Mouse (Mus musculus): ENCODE results near the gene Ms4a6b. TPM values are rescaled to one million over a fixed set of nuclear protein-coding genes. Genes with fewer than 3 reads are reported as not detected.
"Not testable (repeated sequence)": the region's sequence is repeated elsewhere in the genome, so short reads cannot be mapped to it uniquely, and the experiment has no call there.

Gene Ms4a6b
- polyA plus RNA-seq, 1 experiment from 2014 or later = 2.8 TPM

DNA sequence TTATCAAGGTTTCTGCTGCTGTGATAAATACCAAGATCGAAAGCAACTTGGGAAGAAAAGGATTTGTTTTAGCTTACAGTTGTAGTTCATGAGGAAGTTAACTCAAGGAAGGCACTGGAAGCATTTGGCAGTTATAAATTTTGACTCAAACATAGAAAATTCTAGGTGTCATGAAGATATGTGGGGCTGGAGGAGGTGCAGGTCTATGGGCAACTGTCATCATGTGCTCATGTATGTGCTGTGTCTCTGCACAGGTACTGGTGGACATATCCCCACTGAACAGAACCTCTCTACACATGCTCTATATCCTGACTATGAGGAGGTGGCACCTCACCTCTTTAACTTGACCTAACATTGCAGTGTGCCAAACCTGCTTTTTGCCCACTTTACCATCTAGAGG, 29.7 kb upstream of the Ms4a6b start:
- Histone ChIP-seq H3K4me3 (ENCODE audit: low read depth, low read length) (no peak overlapping the region), H3K27ac (ENCODE audit: low read depth, low read length) (no peak overlapping the region), H3K9me3 (replicated peaks; ENCODE audit: control insufficient read depth, low read length) (no peaks in the 10 kb centered on the region), H3K36me3 (ENCODE audit: control insufficient read depth, insufficient read depth, low read length) (no peaks in the 10 kb centered on the region), H3K9ac (ENCODE audit: low read length) (no peak overlapping the region), H3K27me3 (replicated peaks; ENCODE audit: control insufficient read depth, insufficient read depth, low read length) (no peaks in the 10 kb centered on the region), H3K4me1 (ENCODE audit: control insufficient read depth, insufficient read depth, low read length) (no peaks in the 10 kb centered on the region), H3K4me2 (ENCODE audit: low read length) (no peak overlapping the region)
- ATAC-seq = no peak
- no peak for DNase-seq (ENCODE audit: low spot score)
- 86% methylated on average over 1 of the region's 1 CpGs for WGBS

DNA sequence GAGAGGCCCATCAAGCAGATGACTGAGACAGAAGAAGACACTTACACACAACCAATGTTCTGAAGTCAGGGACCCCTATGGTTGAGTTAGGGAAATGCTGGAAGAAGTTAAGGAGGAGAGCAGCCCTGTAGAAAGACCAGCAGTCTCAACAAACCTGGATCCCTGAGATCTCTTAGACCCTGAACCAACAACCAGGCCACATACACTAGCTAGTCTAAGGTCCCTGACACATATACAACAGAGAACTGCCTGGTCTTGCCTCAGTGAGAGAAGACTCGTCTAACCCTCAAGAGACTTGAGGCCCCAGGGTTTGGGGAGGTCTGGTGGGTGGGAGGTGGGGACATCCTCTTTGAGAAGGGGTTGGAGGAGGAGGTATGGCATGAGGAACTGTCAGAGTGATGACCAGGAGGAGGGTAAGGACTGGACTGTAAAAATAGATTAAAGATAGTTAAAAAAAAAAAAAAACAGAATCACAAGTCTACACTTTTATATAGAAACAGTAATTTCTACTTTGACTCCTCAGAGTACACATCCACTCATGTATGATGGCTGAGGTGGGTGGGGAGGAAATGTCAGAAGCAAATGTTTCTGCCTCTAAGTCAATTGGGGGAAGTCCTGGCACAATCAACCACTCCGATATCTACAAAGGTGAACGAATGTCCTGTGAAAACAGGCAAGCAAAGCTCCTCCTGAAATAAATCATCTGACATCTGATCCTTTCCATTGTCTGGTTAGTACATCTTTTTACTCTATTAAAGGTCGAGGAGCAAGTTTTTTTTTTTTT, 24.7 kb upstream of the Ms4a6b start:
- ATAC-seq = no peak
- H3K27me3 ChIP-seq (replicated peaks; ENCODE audit: control insufficient read depth, insufficient read depth, low read length) = no peaks in the 10 kb centered on the region
- 70% methylated on average over 4 of the region's 4 CpGs for WGBS
- no peaks in the 10 kb centered on the region for H3K36me3 ChIP-seq (ENCODE audit: control insufficient read depth, insufficient read depth, low read length)
- no peak overlapping the region for H3K9ac ChIP-seq (ENCODE audit: low read length)
- DNase-seq (ENCODE audit: low spot score) = no peak
- H3K4me1 ChIP-seq (ENCODE audit: control insufficient read depth, insufficient read depth, low read length) = no peaks in the 10 kb centered on the region
- H3K4me3 ChIP-seq (ENCODE audit: low read depth, low read length) = no peak overlapping the region
- no peaks in the 10 kb centered on the region for H3K9me3 ChIP-seq (replicated peaks; ENCODE audit: control insufficient read depth, low read length)
- H3K4me2 ChIP-seq (ENCODE audit: low read length) = no peak overlapping the region
- H3K27ac ChIP-seq (ENCODE audit: low read depth, low read length) = no peak overlapping the region

DNA sequence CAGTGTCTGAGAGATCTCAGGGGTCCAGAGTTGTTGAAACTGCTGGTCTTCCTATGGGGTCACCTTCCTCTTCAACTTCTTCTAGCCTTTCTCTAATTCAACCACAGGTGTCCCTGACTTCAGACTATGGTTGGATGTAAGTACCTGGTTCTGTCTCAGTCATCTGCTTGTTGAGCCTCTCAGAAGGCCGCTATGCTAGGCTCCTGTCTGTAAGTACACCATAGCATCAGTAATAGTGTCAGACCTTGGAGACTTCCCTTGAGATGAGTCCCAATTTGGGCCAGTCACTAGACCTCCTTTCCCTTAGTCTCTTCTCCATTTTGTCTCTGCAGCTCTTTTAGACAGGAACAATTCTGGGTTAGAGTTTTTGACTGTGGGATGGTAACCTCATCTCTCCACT, 23.6 kb upstream of the Ms4a6b start:
- H3K36me3 ChIP-seq (ENCODE audit: control insufficient read depth, insufficient read depth, low read length) = no peaks in the 10 kb centered on the region
- no peaks in the 10 kb centered on the region for H3K27me3 ChIP-seq (replicated peaks; ENCODE audit: control insufficient read depth, insufficient read depth, low read length)
- no peak overlapping the region for H3K27ac ChIP-seq (ENCODE audit: low read depth, low read length)
- H3K4me1 ChIP-seq (ENCODE audit: control insufficient read depth, insufficient read depth, low read length) = no peaks in the 10 kb centered on the region
- H3K4me3 ChIP-seq (ENCODE audit: low read depth, low read length) = no peak overlapping the region
- WGBS = 78% methylated on average over 1 of the region's 1 CpGs
- DNase-seq (ENCODE audit: low spot score) = no peak
- no peak overlapping the region for H3K4me2 ChIP-seq (ENCODE audit: low read length)
- no peak overlapping the region for H3K9ac ChIP-seq (ENCODE audit: low read length)
- no peak for ATAC-seq
- no peaks in the 10 kb centered on the region for H3K9me3 ChIP-seq (replicated peaks; ENCODE audit: control insufficient read depth, low read length)

DNA sequence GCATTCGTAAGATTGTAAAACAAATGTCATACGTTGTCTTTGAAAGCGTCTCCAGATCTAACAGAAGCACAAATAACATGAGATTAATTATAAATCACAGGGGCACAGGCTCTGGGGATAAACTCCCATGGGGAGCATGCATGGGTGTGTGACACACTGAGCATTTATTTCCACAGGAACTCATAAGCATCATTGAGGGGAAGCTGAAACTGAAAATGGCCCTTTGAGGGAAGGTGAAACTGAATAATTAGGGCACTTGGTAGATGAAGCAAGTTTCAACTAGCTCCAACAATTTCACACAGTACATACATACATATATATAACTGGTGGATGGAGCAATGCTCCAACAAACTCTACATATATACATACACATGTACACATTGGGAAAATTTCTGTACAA, 21.8 kb upstream of the Ms4a6b start:
- ATAC-seq (no peak), DNase-seq (ENCODE audit: low spot score) (no peak)
- Histone ChIP-seq H3K9me3 (replicated peaks; ENCODE audit: control insufficient read depth, low read length) (no peaks in the 10 kb centered on the region), H3K4me3 (ENCODE audit: low read depth, low read length) (no peak overlapping the region), H3K4me2 (ENCODE audit: low read length) (no peak overlapping the region), H3K4me1 (ENCODE audit: control insufficient read depth, insufficient read depth, low read length) (no peaks in the 10 kb centered on the region), H3K27me3 (replicated peaks; ENCODE audit: control insufficient read depth, insufficient read depth, low read length) (no peaks in the 10 kb centered on the region), H3K36me3 (ENCODE audit: control insufficient read depth, insufficient read depth, low read length) (no peaks in the 10 kb centered on the region), H3K27ac (ENCODE audit: low read depth, low read length) (no peak overlapping the region), H3K9ac (ENCODE audit: low read length) (no peak overlapping the region)
- 89% methylated on average over 3 of the region's 3 CpGs for WGBS

DNA sequence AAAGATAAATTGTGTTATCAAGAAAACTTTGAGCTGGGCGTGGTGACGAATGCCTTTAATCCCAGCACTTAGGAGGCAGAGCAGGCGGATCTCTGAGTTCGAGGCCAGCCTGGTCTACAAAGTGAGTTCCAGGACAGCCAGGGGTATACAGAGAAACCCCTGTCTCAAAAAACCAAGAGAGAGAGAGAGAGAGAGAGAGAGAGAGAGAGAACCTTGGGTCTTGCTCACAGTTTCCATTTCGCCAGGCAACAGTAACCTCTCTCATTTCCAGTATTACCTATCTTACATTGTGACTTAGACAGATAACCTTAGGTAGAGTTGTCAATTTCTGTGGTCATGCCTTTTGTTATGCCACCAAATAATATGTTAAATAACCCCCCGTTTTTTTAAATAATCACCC, 20.0 kb upstream of the Ms4a6b start:
- Histone ChIP-seq H3K27ac (ENCODE audit: low read depth, low read length) (no peak overlapping the region), H3K9me3 (replicated peaks; ENCODE audit: control insufficient read depth, low read length) (no peaks in the 10 kb centered on the region), H3K4me1 (ENCODE audit: control insufficient read depth, insufficient read depth, low read length) (no peaks in the 10 kb centered on the region), H3K27me3 (replicated peaks; ENCODE audit: control insufficient read depth, insufficient read depth, low read length) (no peaks in the 10 kb centered on the region), H3K4me2 (ENCODE audit: low read length) (no peak overlapping the region), H3K9ac (ENCODE audit: low read length) (no peak overlapping the region), H3K4me3 (ENCODE audit: low read depth, low read length) (no peak overlapping the region), H3K36me3 (ENCODE audit: control insufficient read depth, insufficient read depth, low read length) (no peaks in the 10 kb centered on the region)
- WGBS = 85% methylated on average over 6 of the region's 6 CpGs
- no peak for DNase-seq (ENCODE audit: low spot score)
- ATAC-seq = no peak

DNA sequence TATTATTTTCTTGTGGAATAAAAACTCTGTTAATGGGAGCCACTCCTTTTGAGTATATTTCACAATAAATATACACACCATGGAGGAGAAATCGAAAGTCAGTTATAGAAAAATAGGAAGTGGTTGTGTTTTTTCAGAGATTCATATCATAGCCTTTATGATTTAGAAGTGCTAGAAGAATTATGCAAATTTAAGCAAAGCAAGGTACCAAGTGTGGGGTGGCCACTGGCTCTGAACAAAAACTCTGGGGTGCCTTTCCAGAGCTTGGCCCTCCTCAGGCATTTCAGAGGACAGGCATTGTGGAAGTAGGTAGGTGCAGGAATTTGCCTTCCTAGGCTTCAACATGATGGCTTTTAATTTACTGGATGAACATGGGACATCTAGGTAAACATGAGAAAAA, 19.0 kb upstream of the Ms4a6b start:
- not testable (repeated sequence) for ATAC-seq

DNA sequence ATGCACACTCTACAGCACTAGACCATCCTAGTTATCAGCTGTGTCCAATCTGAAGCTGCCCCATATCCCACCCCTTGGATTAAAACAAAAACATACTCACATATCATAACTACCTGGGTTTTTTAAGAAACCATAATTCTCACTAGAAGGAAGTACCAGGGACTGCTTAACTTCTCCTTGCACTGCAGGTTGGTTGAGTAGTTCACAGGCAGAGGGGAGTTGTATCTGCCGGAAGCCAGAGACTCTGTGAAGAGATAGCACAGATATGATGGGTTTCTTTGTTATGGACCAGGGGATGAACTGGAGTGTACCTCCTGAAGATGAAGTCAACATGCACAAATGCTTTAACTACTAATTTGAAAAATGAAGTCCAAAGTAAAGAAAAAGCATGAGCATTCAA, 15.5 kb upstream of the Ms4a6b start:
- WGBS = 95% methylated on average over 1 of the region's 1 CpGs
- DNase-seq (ENCODE audit: low spot score) = no peak
- H3K4me2 ChIP-seq (ENCODE audit: low read length) = no peak overlapping the region
- H3K27me3 ChIP-seq (replicated peaks; ENCODE audit: control insufficient read depth, insufficient read depth, low read length) = no peaks in the 10 kb centered on the region
- no peaks in the 10 kb centered on the region for H3K4me1 ChIP-seq (ENCODE audit: control insufficient read depth, insufficient read depth, low read length)
- ATAC-seq = no peak
- no peak overlapping the region for H3K4me3 ChIP-seq (ENCODE audit: low read depth, low read length)
- no peaks in the 10 kb centered on the region for H3K9me3 ChIP-seq (replicated peaks; ENCODE audit: control insufficient read depth, low read length)
- H3K36me3 ChIP-seq (ENCODE audit: control insufficient read depth, insufficient read depth, low read length) = no peaks in the 10 kb centered on the region
- no peak overlapping the region for H3K27ac ChIP-seq (ENCODE audit: low read depth, low read length)
- H3K9ac ChIP-seq (ENCODE audit: low read length) = no peak overlapping the region

More for the DNA sequence above, 19.0 kb upstream of the Ms4a6b start:
- H3K4me3 ChIP-seq (ENCODE audit: low read depth, low read length); H3K9me3 ChIP-seq (replicated peaks; ENCODE audit: control insufficient read depth, low read length); DNase-seq (ENCODE audit: low spot score); H3K36me3 ChIP-seq (ENCODE audit: control insufficient read depth, insufficient read depth, low read length); H3K4me2 ChIP-seq (ENCODE audit: low read length); H3K9ac ChIP-seq (ENCODE audit: low read length); H3K27ac ChIP-seq (ENCODE audit: low read depth, low read length); H3K4me1 ChIP-seq (ENCODE audit: control insufficient read depth, insufficient read depth, low read length); H3K27me3 ChIP-seq (replicated peaks; ENCODE audit: control insufficient read depth, insufficient read depth, low read length): not testable (repeated sequence)
- WGBS = 80% methylated on average over 1 of the region's 1 CpGs

DNA sequence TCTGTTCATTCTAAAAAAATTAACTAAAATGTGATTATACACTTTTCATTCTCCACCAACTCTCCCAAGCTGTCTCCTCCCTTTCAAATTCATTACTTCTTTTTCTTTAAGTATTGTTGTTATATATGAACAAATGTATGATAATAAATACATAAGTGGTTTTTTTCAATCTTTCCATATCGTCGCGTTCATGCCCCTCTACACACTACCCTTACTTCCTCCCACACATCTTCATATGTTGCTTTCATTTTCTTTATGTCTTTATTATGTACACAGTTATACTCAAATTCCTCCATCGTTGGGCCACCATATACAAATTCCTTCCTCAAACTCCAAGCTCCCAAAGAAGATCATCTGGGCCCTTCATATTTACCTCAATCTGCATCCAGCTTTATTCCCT, 15.0 kb upstream of the Ms4a6b start:
- ATAC-seq = no peak
- WGBS = 92% methylated on average over 4 of the region's 4 CpGs
- Histone ChIP-seq H3K4me1 (ENCODE audit: control insufficient read depth, insufficient read depth, low read length) (no peaks in the 10 kb centered on the region), H3K9ac (ENCODE audit: low read length) (no peak overlapping the region), H3K4me2 (ENCODE audit: low read length) (no peak overlapping the region), H3K27me3 (replicated peaks; ENCODE audit: control insufficient read depth, insufficient read depth, low read length) (no peaks in the 10 kb centered on the region), H3K9me3 (replicated peaks; ENCODE audit: control insufficient read depth, low read length) (no peaks in the 10 kb centered on the region), H3K36me3 (ENCODE audit: control insufficient read depth, insufficient read depth, low read length) (no peaks in the 10 kb centered on the region), H3K27ac (ENCODE audit: low read depth, low read length) (no peak overlapping the region), H3K4me3 (ENCODE audit: low read depth, low read length) (no peak overlapping the region)
- no peak for DNase-seq (ENCODE audit: low spot score)

DNA sequence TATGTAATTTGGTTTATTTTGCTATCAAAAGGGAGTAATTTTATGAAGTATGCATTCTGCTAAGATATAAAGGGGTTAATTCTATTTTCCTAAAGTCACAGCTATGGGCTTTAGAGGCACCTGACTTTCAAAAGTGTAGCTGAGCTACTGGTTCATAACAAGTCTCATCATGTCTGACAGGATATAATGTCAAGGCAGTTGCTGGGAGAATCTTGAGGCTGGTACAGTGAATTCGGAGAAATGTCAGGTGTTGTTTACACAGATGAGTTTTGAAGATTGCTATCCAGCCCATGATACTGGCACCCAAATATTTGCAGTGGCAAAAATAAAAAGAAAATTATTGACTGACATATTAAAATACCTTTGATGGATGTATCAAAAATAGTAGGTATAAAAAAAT, 11.5 kb upstream of the Ms4a6b start:
- ATAC-seq (no peak), DNase-seq (ENCODE audit: low spot score) (no peak)
- no peak overlapping the region for H3K9ac ChIP-seq (ENCODE audit: low read length)
- H3K4me1 ChIP-seq (ENCODE audit: control insufficient read depth, insufficient read depth, low read length) = no peaks in the 10 kb centered on the region
- H3K4me3 ChIP-seq (ENCODE audit: low read depth, low read length) = no peak overlapping the region
- H3K36me3 ChIP-seq (ENCODE audit: control insufficient read depth, insufficient read depth, low read length) = no peaks in the 10 kb centered on the region
- no peaks in the 10 kb centered on the region for H3K9me3 ChIP-seq (replicated peaks; ENCODE audit: control insufficient read depth, low read length)
- H3K27me3 ChIP-seq (replicated peaks; ENCODE audit: control insufficient read depth, insufficient read depth, low read length) = no peaks in the 10 kb centered on the region
- no peak overlapping the region for H3K4me2 ChIP-seq (ENCODE audit: low read length)
- 90% methylated on average over 1 of the region's 1 CpGs for WGBS
- no peak overlapping the region for H3K27ac ChIP-seq (ENCODE audit: low read depth, low read length)
